Mouse (Mus musculus) CD4-positive naive resting alpha-beta T cell, adult 57 days (primary cell): ENCODE measurements around the gene Gpr39. TPM values are rescaled to one million over a fixed set of nuclear protein-coding genes. Genes with fewer than 3 reads are reported as not detected.

ENCODE experiments used
- total RNA-seq: library from RNA; stranded (reverse); gene quantifications from one replicate; pipeline ENCODE4 v1.2.4, GENCODE M21; 2023

The Gpr39 gene
- not detected for total RNA-seq

DNA sequence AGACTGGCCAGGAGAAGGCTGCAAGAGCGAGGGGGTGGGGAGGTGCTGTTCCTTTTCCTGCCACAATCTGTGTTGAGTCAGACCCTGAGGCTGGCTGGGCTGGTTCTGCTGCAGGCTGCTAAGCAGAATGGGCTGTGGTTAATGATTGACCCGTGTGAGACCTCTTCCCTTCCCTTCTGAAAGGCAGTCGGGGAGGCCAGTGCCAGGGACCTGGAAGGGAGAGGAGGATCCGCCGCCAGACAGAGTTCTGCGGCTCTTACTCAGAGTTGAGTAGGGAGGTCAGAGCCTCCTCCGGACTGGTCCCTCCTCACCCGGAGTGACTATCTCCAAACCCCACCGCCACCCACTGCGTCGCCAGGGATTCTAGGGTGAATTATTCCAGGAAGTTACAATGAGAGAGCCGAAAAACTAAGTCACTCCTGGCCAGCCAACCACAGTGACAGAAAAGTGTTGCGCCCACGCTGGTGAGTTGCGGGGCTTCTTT, at the start of gene Gpr39:
Gene Gpr39 (plus strand): TSS at position 206 of the 484 bp plus-strand sequence.

DNA sequence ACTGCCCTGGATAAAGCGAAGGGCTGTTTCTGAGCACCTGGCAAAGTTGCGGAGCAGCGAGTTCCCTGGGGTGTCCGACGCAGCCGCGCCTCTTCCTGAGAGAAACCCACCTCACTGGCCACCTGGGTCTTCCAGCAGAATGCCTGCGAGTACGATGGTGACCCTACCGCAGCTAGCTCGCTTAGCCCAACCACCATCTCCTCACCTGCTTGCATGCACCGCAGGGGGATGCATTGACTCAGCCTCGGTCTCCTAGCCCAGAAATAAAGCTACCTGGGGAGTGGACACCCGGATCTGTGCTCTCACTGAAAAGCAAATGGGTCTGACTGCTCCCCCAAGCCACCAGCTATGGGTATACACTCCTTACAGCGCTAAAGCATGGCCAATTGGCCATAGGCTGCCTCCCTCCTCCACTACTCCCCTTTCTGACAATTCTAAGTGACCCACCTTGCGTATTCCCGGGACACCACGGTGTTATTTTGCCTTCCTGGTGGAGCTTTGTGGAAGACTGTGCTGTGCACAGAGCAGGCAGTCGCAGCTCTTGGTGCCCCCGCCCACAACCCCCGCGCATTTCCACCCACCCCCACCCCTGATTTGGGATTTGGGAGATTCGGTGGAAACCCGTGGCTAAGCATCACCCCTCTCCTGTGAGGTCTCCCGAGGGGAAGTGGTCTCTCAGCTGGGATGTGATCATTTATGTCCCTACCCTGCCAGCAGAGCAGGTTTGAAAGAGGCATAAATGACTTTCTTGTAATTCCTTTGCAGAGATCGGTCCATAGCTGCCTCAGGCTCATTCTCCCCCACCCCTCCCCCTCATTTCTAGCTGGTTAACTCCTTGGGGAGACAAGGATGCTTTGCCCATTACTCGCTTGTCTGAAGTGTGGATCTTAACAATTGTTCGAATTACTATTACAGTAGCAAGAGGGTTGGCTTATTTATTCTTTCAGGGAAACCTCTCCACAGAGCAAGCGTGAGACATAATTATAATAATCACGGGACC, 236.1 kb downstream of the Gpr39 start, which contains the start of gene Lypd1:
Gene Lypd1 (minus strand): TSS at position 501 of the 1,000 bp plus-strand sequence.

Other genes with a start within 250 kb of the Gpr39 start
- 529 TPM for gene Actr3, start 241.3 kb upstream of the Gpr39 start, total RNA-seq
- gene Slc35f5, start 116.4 kb upstream of the Gpr39 start, total RNA-seq: 1.0 TPM
- not detected for gene Lypd1, start 236.1 kb downstream of the Gpr39 start, total RNA-seq